Mouse (Mus musculus) cerebral cortex, adult 2 months (tissue): ENCODE measurements around the gene Arfgap1.

ENCODE experiments used
- WGBS: fragments of 180-500 bp; shearing (Covaris S2); methylation state at CpG from one replicate; pipeline ENCODE4 v1.1.7; 2018; 5-methylcytosine and 5-hydroxymethylcytosine counted together

The Arfgap1 gene

DNA sequence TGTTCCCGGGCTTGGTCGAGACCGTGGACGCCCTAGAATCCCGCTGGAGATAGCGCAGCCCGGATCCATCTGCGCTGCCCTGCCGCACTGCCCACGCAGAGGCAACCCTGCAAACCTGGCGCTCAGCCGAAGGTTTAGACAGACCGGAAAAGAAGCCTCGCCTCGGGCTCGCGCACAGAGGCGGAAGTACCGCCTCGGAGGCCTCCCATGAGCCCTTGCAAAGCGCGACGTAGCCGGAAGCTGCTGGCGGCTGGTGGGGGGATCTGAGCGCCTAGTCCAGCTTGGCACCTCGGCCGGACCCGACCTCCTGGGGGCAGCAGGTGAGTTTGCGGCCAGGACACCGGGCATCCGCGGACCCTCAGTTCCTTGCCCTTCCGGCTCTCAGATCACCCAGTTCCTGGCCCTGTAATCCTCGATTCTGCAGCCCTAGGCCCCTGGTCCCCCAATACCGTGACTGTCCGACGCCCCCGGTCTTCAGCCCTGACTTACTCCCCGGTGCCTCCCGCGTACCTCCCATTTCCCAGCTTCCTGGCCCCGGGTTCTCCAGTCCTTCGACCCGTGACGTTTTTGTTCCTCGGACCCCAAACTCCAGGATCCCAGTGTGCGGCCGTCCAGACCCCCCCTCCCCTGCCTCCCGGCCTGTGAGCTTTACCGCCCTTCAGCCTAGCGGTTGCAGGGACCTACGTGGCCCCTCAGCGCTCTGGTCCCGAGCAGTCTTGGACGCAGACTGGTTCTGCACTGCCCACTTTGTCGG, at the start of gene Arfgap1:
Gene Arfgap1 (plus strand): TSS at position 216 of the 754 bp plus-strand sequence.
- WGBS: under 1% methylated on average over 57 of the region's 57 CpGs

- under 1% methylated on average over 61 of the region's 61 CpGs for WGBS
These were observed 46.9 kb upstream of the Arfgap1 start for GRCm38 (mm10) chr2:180919913-180920809.

DNA sequence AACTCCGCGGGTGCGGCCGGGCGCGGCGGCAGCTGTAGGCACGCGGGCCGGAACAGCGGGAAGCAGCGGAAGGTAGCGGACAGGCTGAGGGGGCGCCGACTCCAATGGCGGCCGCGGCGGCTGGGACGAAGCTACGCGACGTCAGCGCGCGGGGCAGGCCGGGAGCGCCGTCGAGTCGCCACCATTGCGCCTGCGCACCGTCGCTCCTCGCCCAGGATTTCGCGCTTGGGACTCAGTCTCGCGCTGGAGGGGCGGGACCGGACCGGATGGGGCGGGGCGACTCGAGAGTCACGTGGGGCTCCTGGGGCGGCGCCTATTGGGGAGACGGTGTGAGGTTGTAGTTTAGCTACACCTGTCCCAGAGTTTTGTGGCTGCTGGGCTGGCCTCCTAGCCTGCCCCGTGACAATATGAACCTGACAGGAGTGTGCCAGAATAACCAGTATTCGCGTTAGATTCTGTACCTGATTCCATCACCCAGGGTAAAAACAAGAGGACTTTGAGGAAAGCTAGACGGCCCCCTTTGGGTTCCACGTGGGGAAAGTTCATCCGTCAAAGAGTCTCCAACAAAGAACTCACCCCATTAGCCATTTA, 46.1 kb upstream of the Arfgap1 start, which contains the start of gene Ythdf1:
Gene Ythdf1 (minus strand): TSS at position 140 of the 591 bp plus-strand sequence.
- under 1% methylated on average over 49 of the region's 56 CpGs for WGBS

DNA sequence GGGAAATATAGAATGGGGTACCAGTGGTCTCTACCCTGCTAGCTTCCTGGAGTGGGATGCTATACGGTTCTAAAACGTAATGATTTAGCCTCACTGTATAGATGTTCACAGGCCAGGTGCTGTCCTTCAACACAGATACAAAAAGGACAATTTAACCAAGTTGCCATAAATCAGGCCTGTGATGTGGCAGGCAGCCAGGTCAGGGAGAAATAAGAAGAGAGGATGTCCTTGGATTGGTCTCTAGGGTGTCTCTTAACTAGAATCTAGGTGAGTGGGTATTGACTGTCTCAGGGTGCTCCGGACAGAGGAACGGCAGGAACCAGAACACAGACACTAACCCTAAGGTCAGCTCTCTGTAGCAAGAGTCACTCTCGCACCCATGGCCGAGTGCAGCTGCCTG, 44.3 kb upstream of the Arfgap1 start:
- WGBS: 87% methylated on average over 6 of the region's 6 CpGs

DNA sequence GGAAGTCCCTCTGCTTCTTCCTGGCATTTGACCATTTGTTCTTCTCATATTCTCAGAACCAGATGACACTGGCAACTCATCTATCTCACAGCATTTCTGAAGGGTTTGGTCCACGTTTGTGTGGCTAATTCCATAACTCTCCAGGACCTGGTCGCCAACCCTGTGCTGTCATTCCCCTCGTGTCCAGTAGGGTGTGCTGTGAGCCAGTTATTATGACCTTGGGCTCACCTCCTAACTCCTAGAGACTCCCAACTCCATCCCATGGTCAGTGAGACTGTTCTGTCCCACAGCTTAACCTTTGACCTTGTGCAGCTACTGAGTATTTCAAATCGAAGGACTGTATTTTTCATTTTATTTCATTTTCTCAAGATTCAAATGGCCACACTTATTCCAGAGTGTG, 41.8 kb upstream of the Arfgap1 start:
- WGBS: 13% methylated on average over 4 of the region's 4 CpGs

DNA sequence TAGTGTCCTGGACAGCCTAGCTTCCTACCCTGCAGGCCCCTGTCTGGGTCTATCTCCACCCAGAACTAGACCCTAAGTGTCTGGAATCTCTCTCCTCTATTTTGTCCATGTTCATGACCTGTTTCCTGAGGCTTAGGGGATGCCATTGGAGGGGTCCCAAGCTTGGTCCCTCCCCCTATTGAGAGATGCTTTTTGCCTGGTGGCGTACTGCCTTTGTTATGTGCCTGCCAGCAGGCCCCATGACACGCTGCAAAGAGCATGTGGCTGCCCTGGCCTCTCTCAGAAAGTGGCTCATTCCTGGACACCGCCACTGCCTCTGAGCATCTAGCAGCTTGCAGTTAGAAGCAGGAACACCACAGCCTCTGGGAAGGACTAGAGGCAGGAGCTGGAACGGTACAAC, 38.3 kb upstream of the Arfgap1 start, which contains the start of gene Birc7:
Gene Birc7 (plus strand): TSS at position 301 of the 400 bp plus-strand sequence.
- WGBS: 73% methylated on average over 4 of the region's 4 CpGs

GRCm38 (mm10) chr2:180932418-180932817, 34.6 kb upstream of the Arfgap1 start:
- 100% methylated on average over 1 of the region's 1 CpGs for WGBS

- 70% methylated on average over 1 of the region's 1 CpGs for WGBS
These were observed 17.1 kb upstream of the Arfgap1 start for GRCm38 (mm10) chr2:180949947-180950346.

DNA sequence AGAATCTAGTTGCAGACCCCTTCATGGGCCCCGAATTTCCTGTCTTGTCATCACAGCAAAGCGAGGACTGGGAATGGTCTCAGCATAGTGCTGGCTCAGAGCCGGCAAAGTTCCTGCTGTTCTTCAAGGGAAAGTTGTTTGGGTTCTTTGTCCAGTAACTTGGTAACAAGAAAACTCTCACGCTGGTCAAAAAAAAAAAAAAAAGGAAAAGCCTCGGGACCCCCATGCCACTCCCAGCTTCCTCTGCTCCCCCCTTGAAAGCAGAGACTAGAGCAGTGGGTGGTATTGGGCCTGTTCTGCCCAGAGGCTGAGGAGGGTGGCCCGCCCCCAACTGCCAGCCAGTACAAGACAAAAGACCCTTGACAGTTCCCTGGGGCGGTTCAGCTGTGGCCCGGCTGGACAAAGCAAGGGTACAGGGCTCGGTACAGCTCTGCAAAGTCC, 14.3 kb upstream of the Arfgap1 start:
- 48% methylated on average over 9 of the region's 9 CpGs for WGBS

- 44% methylated on average over 2 of the region's 2 CpGs for whole genome bisulfite sequencing
These were observed 13.4 kb upstream of the Arfgap1 start for GRCm38 (mm10) chr2:180953638-180954037.

- WGBS: 1% methylated on average over 52 of the region's 52 CpGs
These were observed 12.7 kb upstream of the Arfgap1 start, which contains the start of gene Nkain4 for GRCm38 (mm10) chr2:180954061-180955047. TSS of gene Nkain4 (minus strand) at chr2:180954699.

- WGBS: 79% methylated on average over 7 of the region's 7 CpGs
These were observed 7.4 kb upstream of the Arfgap1 start for GRCm38 (mm10) chr2:180959605-180960004.

- WGBS: 88% methylated on average over 3 of the region's 3 CpGs
These were observed 6.8 kb upstream of the Arfgap1 start for GRCm38 (mm10) chr2:180960187-180960586.

DNA sequence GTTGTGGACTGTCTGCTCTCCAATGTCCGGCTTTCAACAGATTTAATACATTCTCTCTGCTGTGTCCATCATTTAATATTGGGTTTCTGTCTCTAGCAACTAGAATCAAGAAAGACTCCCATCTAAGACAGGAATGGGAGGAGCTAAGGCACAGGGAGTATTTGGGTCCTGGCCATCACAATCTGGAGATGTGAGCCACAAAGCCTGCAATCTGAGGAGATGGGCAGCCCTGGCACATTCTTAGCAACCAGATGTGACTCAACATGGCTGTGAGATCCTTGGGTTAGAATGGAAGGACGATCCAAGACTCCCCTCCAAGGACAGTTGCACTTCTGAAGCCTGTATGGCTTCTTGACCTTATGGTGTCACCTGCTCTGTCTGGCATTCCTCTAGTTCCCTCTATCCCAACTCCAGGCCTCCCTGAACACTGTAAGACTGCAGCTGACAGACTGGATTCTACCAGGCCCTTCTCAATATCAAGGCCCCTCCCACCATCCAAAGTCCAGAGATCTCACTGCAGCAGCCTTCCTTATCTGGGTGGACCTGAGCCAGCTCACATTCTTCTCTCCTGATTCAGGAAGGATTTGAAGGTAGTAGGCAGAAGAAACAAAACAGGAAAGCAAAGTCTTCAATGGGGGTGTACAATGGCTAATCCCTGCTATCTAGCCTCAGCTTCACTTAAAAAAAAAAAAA, 4.3 kb upstream of the Arfgap1 start:
- WGBS: 86% methylated on average over 2 of the region's 2 CpGs

- 6% methylated on average over 5 of the region's 5 CpGs for WGBS
These were observed 3.1 kb upstream of the Arfgap1 start for GRCm38 (mm10) chr2:180963956-180964355.

GRCm38 (mm10) chr2:180966092-180966882, 738 bp upstream of the Arfgap1 start:
- WGBS: 5% methylated on average over 14 of the region's 14 CpGs

DNA sequence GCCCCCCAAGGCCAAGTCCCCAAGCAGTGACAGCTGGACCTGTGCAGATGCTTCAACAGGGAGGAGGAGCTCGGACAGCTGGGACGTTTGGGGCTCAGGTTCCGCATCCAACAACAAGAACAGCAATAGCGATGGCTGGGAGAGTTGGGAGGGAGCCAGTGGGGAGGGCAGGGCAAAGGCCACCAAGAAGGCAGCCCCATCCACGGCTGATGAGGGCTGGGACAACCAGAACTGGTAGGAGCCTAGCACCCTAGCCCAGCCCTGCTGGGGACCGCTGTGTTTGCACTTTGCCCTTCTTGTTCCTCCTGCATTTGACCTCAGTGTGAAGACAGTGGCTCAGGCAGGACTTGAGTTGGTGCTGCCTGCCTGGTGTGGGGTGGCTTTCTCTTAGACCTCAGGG, 14.1 kb downstream of the Arfgap1 start:
- WGBS: 74% methylated on average over 6 of the region's 6 CpGs

GRCm38 (mm10) chr2:180985635-180986034, 18.6 kb downstream of the Arfgap1 start:
- WGBS: 82% methylated on average over 2 of the region's 2 CpGs

DNA sequence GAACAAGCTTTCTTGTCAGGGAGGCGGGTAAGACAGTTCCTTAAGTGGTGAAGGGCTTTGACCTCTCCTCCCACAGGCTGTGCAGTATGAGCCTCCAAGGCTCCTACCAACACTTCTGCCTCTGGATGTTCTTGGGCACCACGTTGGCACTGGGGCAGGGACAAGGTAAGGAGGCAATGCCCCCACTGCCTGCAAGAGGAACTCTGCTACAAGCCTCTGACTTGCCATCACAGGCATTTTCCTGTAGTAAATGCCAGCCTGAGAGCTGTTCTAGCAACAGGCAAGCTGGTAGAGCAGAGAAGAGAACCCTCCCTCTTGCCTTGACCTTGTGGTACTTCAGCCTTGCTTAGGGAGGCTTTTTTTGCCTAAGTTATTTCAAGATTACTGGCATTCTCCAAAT, 19.4 kb downstream of the Arfgap1 start, which contains the start of gene Col20a1:
Gene Col20a1 (plus strand): TSS at position 87 of the 400 bp plus-strand sequence.
- WGBS: 70% methylated on average over 2 of the region's 2 CpGs
